Mouse (Mus musculus) heart, adult 2 months (tissue): ENCODE results near the gene Duoxa2. TPM values are rescaled to one million over a fixed set of nuclear protein-coding genes. Genes with fewer than 3 reads are reported as not detected.

ENCODE experiments used
- DNase-seq, 2 experiments: peaks; one replicate each; pipeline ENCODE4 v3.0.0; 2021
- H3K27ac ChIP-seq: fragments of 200-600 bp; 2 replicates; pipeline ENCODE4 v1.8.1; 2022
- H3K27me3 ChIP-seq: fragments of 200-500 bp; 2 replicates; pipeline ENCODE4 v1.6.1; 2012; ENCODE audit warnings: mild to moderate bottlenecking, low read length, inconsistent platforms, mixed read lengths; ENCODE audit not compliant: control insufficient read depth, insufficient read depth
- H3K36me3 ChIP-seq: fragments of 200-500 bp; 2 replicates; pipeline ENCODE4 v1.6.1; 2012; ENCODE audit warnings: low read length, inconsistent platforms; ENCODE audit not compliant: control insufficient read depth, insufficient read depth
- H3K4me1 ChIP-seq: fragments of 200-500 bp; 2 replicates; pipeline ENCODE4 v1.6.1; 2011; ENCODE audit warnings: low read length; ENCODE audit not compliant: control insufficient read depth, insufficient read depth
- H3K4me3 ChIP-seq: fragments of 200-600 bp; 2 replicates; pipeline ENCODE4 v1.8.1; 2022
- H3K79me2 ChIP-seq: fragments of 200-500 bp; replicated peaks from 2 replicates; pipeline ENCODE4 v1.6.1; 2012; ENCODE audit warnings: mild to moderate bottlenecking, inconsistent platforms, low read length, moderate library complexity, mixed read lengths; ENCODE audit not compliant: control insufficient read depth, insufficient read depth
- H3K9ac ChIP-seq: fragments of 200-500 bp; 2 replicates; pipeline ENCODE4 v1.6.1; 2012; ENCODE audit warnings: low read depth, mild to moderate bottlenecking, control low read depth, inconsistent platforms, low read length, mixed read lengths
- CTCF ChIP-seq: fragments of 200-600 bp; IDR thresholded peaks from 2 replicates; pipeline ENCODE4 v1.8.1; 2022; ENCODE audit warnings: antibody characterized with exemption, mild to moderate bottlenecking, moderate library complexity
- EP300 ChIP-seq: fragments of 200-500 bp; IDR thresholded peaks from 2 replicates; pipeline ENCODE4 v1.6.1; 2011; ENCODE audit warnings: low read depth, low read length, control low read depth; ENCODE audit not compliant: insufficient read depth
- POLR2A ChIP-seq: fragments of 200-500 bp; IDR thresholded peaks from 2 replicates; pipeline ENCODE4 v1.6.1; 2011; ENCODE audit warnings: mild to moderate bottlenecking, low read depth, low read length, control low read depth; ENCODE audit not compliant: insufficient read depth
- WGBS: fragments of 180-500 bp; shearing (Covaris S2); methylation state at CpG from one replicate; pipeline ENCODE4 v1.1.7; 2018; 5-methylcytosine and 5-hydroxymethylcytosine counted together
- intact Hi-C: fragments of 180-260 bp; cut with DNase I; formaldehyde crosslinking; loops from one replicate; pipeline ENCODE4 v1.15.1; 2025
- polyA plus RNA-seq: library from polyadenylated mRNA; depleted of rRNA; stranded (reverse); fragments of >200 nt; gene quantifications from 2 replicates; pipeline ENCODE4 v1.2.3, GENCODE M21; 2012
- total RNA-seq, 2 experiments: library from RNA; stranded (reverse); gene quantifications; 2 replicates each; pipeline ENCODE4 v1.2.3; 2021

Gene Duoxa2
- total and polyA plus RNA-seq, 3 experiments = 0.18 to 0.23 (median 0.21) TPM

- Histone ChIP-seq H3K27me3 (peaks cover 17% of the 10 kb centered on the region), H3K9ac (no peak overlapping the region), H3K79me2 (no peaks in the 10 kb centered on the region), H3K27ac (no peak overlapping the region), H3K4me3 (no peak overlapping the region), H3K4me1 (peaks cover 1% of the 10 kb centered on the region; the same call in 1 of the 2 replicates), H3K36me3 (no peaks in the 10 kb centered on the region)
- DNase-seq = no peak
- 84% methylated on average over 6 of the region's 6 CpGs for WGBS
- intact Hi-C loops = no loop called here
- TF ChIP-seq CTCF (no peak), EP300 (no peak), POLR2A (no peak)
Observed at GRCm38 (mm10) chr2:122304544-122304943, 5.8 kb downstream of the Duoxa2 start.

GRCm38 (mm10) chr2:122305097-122305892, 6.6 kb downstream of the Duoxa2 start:
- no peak for DNase-seq
- TF ChIP-seq CTCF (no peak), EP300 (no peak), POLR2A (no peak)
- Histone ChIP-seq H3K4me3 (no peak overlapping the region), H3K36me3 (no peaks in the 10 kb centered on the region), H3K27me3 (peaks cover 11% of the 10 kb centered on the region), H3K4me1 (peaks cover 1% of the 10 kb centered on the region; the same call in 1 of the 2 replicates), H3K27ac (no peak overlapping the region), H3K79me2 (no peaks in the 10 kb centered on the region), H3K9ac (no peak overlapping the region)
- intact Hi-C loops = no loop called here
- 83% methylated on average over 16 of the region's 16 CpGs for whole genome bisulfite sequencing

- H3K79me2 ChIP-seq = no peaks in the 10 kb centered on the region
- H3K9ac ChIP-seq = no peak overlapping the region
- H3K4me1 ChIP-seq = peaks cover under 1% of the 10 kb centered on the region; the same call in 1 of the 2 replicates
- no peak for TF ChIP-seq EP300
- no peak for TF ChIP-seq POLR2A
- no peak for TF ChIP-seq CTCF
- no peak for DNase-seq
- H3K36me3 ChIP-seq = no peaks in the 10 kb centered on the region
- H3K4me3 ChIP-seq = no peak overlapping the region
- peaks cover 8% of the 10 kb centered on the region for H3K27me3 ChIP-seq
- intact Hi-C loops = no loop called here
- 25% methylated on average over 4 of the region's 4 CpGs for WGBS
- no peak overlapping the region for H3K27ac ChIP-seq
Observed at GRCm38 (mm10) chr2:122306184-122306583, 7.5 kb downstream of the Duoxa2 start.

GRCm38 (mm10) chr2:122309647-122310046, 10.9 kb downstream of the Duoxa2 start:
- H3K4me3 ChIP-seq = no peak overlapping the region
- no peaks in the 10 kb centered on the region for H3K36me3 ChIP-seq
- H3K9ac ChIP-seq = no peak overlapping the region
- H3K79me2 ChIP-seq = no peaks in the 10 kb centered on the region
- peaks cover 7% of the 10 kb centered on the region for H3K27me3 ChIP-seq
- H3K27ac ChIP-seq = no peak overlapping the region
- TF ChIP-seq POLR2A (no peak), CTCF (peak; percentile 16; the same call in 1 of the 2 replicates), EP300 (no peak)
- WGBS = 42% methylated on average over 3 of the region's 3 CpGs
- peaks cover 3% of the 10 kb centered on the region for H3K4me1 ChIP-seq
- no peak for DNase-seq
- intact Hi-C loops = no loop called here

GRCm38 (mm10) chr2:122311561-122311960, 12.9 kb downstream of the Duoxa2 start:
- TF ChIP-seq EP300 (no peak), POLR2A (no peak), CTCF (no peak)
- Histone ChIP-seq H3K27me3 (peaks cover 7% of the 10 kb centered on the region), H3K9ac (no peak overlapping the region), H3K79me2 (no peaks in the 10 kb centered on the region), H3K4me1 (peaks cover 3% of the 10 kb centered on the region), H3K36me3 (no peaks in the 10 kb centered on the region), H3K4me3 (no peak overlapping the region), H3K27ac (no peak overlapping the region)
- intact Hi-C loops = no loop called here
- no peak for DNase-seq
- WGBS = 50% methylated on average over 2 of the region's 2 CpGs

GRCm38 (mm10) chr2:122312722-122313417, 14.2 kb downstream of the Duoxa2 start:
- peak; percentile 51 to 76 for DNase-seq
- intact Hi-C loops = no loop called here
- H3K4me1 ChIP-seq = peaks cover 3% of the 10 kb centered on the region
- no peak for TF ChIP-seq POLR2A
- no peak for TF ChIP-seq EP300
- TF ChIP-seq CTCF = peak; percentile 90
- H3K9ac ChIP-seq = no peak overlapping the region
- H3K27ac ChIP-seq = no peak overlapping the region
- H3K27me3 ChIP-seq = peaks cover 9% of the 10 kb centered on the region
- H3K4me3 ChIP-seq = peak overlapping the region; percentile 2; the same call in 1 of the 2 replicates
- no peaks in the 10 kb centered on the region for H3K36me3 ChIP-seq
- 6% methylated on average over 27 of the region's 27 CpGs for WGBS
- H3K79me2 ChIP-seq = no peaks in the 10 kb centered on the region
